Mouse (Mus musculus) adrenal gland, postnatal 4 days (tissue): Measurements from ENCODE around the gene Gm14403. TPM values are rescaled to one million over a fixed set of nuclear protein-coding genes. Genes with fewer than 3 reads are reported as not detected.

Experiments
- total RNA-seq, 2 experiments: library from RNA; stranded (reverse); gene quantifications; 2 replicates each; pipeline ENCODE4 v1.2.3; 2021

Gene Gm14403
- total RNA-seq, 2 experiments from 2014 or later = 35.3 to 37.2 TPM

Other genes with a start within 250 kb of the Gm14403 start
- 1 to 10 TPM; 1.4 to 1.5 TPM for gene Gm14409, start 231.2 kb upstream of the Gm14403 start, total RNA-seq
- 1 to 10 TPM; 2.1 to 2.7 TPM for gene Gm14412, start 173.9 kb upstream of the Gm14403 start, total RNA-seq
- gene Gm14418, start 99.9 kb upstream of the Gm14403 start, total RNA-seq = 10 to 100 TPM; 21.3 to 22.5 TPM
- 10 to 100 TPM; 44.8 to 48.2 TPM for gene Zfp970, start 33.5 kb upstream of the Gm14403 start, total RNA-seq
- gene Gm14406, start 80.0 kb downstream of the Gm14403 start, total RNA-seq = 1 to 10 TPM in 1 of 2 experiments, not detected in 1; 1.3 TPM